ENCODE assay signal across 8 mouse cellular contexts in genomic region chr7:120677764-120678531, GRCm38 (mm10). TPM values are rescaled to one million over a fixed set of nuclear protein-coding genes. Genes with fewer than 3 reads are reported as not detected.
DNase-seq lines count a peak whose midpoint lies in the region; ATAC-seq lines count a peak whose summit lies in the region.
"Had no signal": no experiment of that assay in that cellular context is flagged by ENCODE, and none has a peak within 500 bp of the region (broad histone marks: within the 10 kb centered on the region; RNA-seq: fewer than 3 reads in every experiment).

No protein-coding gene starts in this region.

- peaks cover 19% of the 10 kb centered on the region for H3K4me1 ChIP-seq in intestine, embryonic 15.5 days (replicated peaks)
- H3K4me1 ChIP-seq in limb, embryonic 12.5 days (replicated peaks): peaks cover 24% of the 10 kb centered on the region
- peaks cover 24% of the 10 kb centered on the region for H3K4me1 ChIP-seq in midbrain, embryonic 14.5 days (ENCODE audit: control insufficient read depth, insufficient read depth, low read length)

- H3K4me3 ChIP-seq in intestine, embryonic 15.5 days (replicated peaks): peak overlapping the region; percentile 84
- peak overlapping the region; percentile 87 for H3K4me3 ChIP-seq in limb, embryonic 12.5 days (replicated peaks)
- peak overlapping the region; percentile 91 for H3K4me3 ChIP-seq in midbrain, embryonic 14.5 days (replicated peaks; ENCODE audit: low read depth, low read length)

- peak overlapping the region; percentile 64 for H3K27ac ChIP-seq in intestine, embryonic 15.5 days
- peak overlapping the region; percentile 56; the same call in 1 of the 2 replicates for H3K27ac ChIP-seq in limb, embryonic 12.5 days
- H3K27ac ChIP-seq in midbrain, embryonic 14.5 days (replicated peaks; ENCODE audit: low read depth, low read length): peak overlapping the region; percentile 69

- DNase-seq in adrenal gland, adult (ENCODE audit: inconsistent age in 2 of 2, low spot score in 1 of 2): peak; percentile 58 to 84
- peak; percentile 65 to 66 for DNase-seq in cerebellum, postnatal 25 days
- peak; percentile 33 for DNase-seq in gastrocnemius, postnatal 14 days
- DNase-seq in midbrain, embryonic 14.5 days: peak; percentile 58
- DNase-seq in spleen, postnatal 36 days (ENCODE audit: low spot score in 2 of 2): peak; percentile 16 to 23

- intact Hi-C loops in gastrocnemius, postnatal 14 days (cut with DNase I; ENCODE audit: low total_unique reads): loop anchor here (10.0 kb wide), 1 partner anchor 47 kb away; no protein-coding TSS in a partner anchor

- peak overlapping the region; percentile 78 for H3K9ac ChIP-seq in intestine, embryonic 15.5 days
- peak overlapping the region; percentile 89 for H3K9ac ChIP-seq in limb, embryonic 12.5 days (replicated peaks)
- H3K9ac ChIP-seq in midbrain, embryonic 14.5 days (replicated peaks; ENCODE audit: low read length): peak overlapping the region; percentile 88

- peak; percentile 77 for ATAC-seq in intestine, embryonic 15.5 days
- no peak; the same call in 1 of the 2 replicates for ATAC-seq in limb, embryonic 12.5 days (ENCODE audit: insufficient number of reproducible peaks, insufficient read depth, low FRiP score, low TSS enrichment, low read depth)
- ATAC-seq in midbrain, embryonic 14.5 days (ENCODE audit: low FRiP score, low TSS enrichment): peak; percentile 56; the same call in 1 of the 2 replicates

- no peaks in the 10 kb centered on the region for H3K9me3 ChIP-seq in intestine, embryonic 15.5 days
- no peaks in the 10 kb centered on the region for H3K9me3 ChIP-seq in limb, embryonic 12.5 days
- H3K9me3 ChIP-seq in midbrain, embryonic 14.5 days (ENCODE audit: control insufficient read depth, low read length): no peaks in the 10 kb centered on the region

- 2% methylated on average over 42 of the region's 42 CpGs for WGBS in intestine, embryonic 15.5 days
- 2% methylated on average over 42 of the region's 42 CpGs for WGBS in limb, embryonic 12.5 days
- 2% methylated on average over 42 of the region's 42 CpGs for WGBS in midbrain, embryonic 14.5 days

- H3K4me2 ChIP-seq in intestine, embryonic 15.5 days (replicated peaks): peak overlapping the region; percentile 90
- peak overlapping the region; percentile 83 for H3K4me2 ChIP-seq in limb, embryonic 12.5 days
- H3K4me2 ChIP-seq in midbrain, embryonic 14.5 days (ENCODE audit: low read length): peak overlapping the region; percentile 83

- no peaks in the 10 kb centered on the region for H3K27me3 ChIP-seq in intestine, embryonic 15.5 days (replicated peaks)
- H3K27me3 ChIP-seq in limb, embryonic 12.5 days: no peaks in the 10 kb centered on the region
- H3K27me3 ChIP-seq in midbrain, embryonic 14.5 days (ENCODE audit: control insufficient read depth, insufficient read depth, low read length): no peaks in the 10 kb centered on the region

- no peaks in the 10 kb centered on the region for H3K36me3 ChIP-seq in intestine, embryonic 15.5 days
- H3K36me3 ChIP-seq in limb, embryonic 12.5 days: no peaks in the 10 kb centered on the region
- H3K36me3 ChIP-seq in midbrain, embryonic 14.5 days (ENCODE audit: control insufficient read depth, insufficient read depth, low read length): no peaks in the 10 kb centered on the region

RNA-seq across cellular contexts. Expression of gene Mosmo, which starts 0.5 kb away (rescaled TPM):
- total RNA-seq in gastrocnemius, postnatal 14 days (2021): 10 to 100 TPM; 16.1 to 20.9 TPM
- polyA plus RNA-seq in intestine, embryonic 15.5 days (2015; fragmentation: Nextera tagmentation; extraction: Ambion mirVana): 10.4 and 11.0 TPM in 2 replicates
- polyA plus RNA-seq in limb, embryonic 12.5 days (2016; fragmentation: Nextera tagmentation; extraction: Ambion mirVana): 15.9 and 18.2 TPM in 2 replicates
- polyA plus RNA-seq in midbrain, embryonic 14.5 days (2014; fragmentation: Nextera tagmentation; extraction: Ambion mirVana): 15.7 and 18.8 TPM in 2 replicates

RNA-seq across cellular contexts. Expression of gene Pdzd9, which starts 7.8 kb away (rescaled TPM):
- total RNA-seq in gastrocnemius, postnatal 14 days (2021): under 1 TPM in 1 of 2 experiments, not detected in 1; 0.13 TPM
- polyA plus RNA-seq in intestine, embryonic 15.5 days (2015; fragmentation: Nextera tagmentation; extraction: Ambion mirVana): 0.35 and 0.39 TPM in 2 replicates
- 0.37 and 0.49 TPM in 2 replicates for polyA plus RNA-seq in limb, embryonic 12.5 days (2016; fragmentation: Nextera tagmentation; extraction: Ambion mirVana)
- 0.36 and 0.45 TPM in 2 replicates for polyA plus RNA-seq in midbrain, embryonic 14.5 days (2014; fragmentation: Nextera tagmentation; extraction: Ambion mirVana)
- total RNA-seq: layer of hippocampus, postnatal 36 days had no signal

RNA-seq across cellular contexts. Expression of gene Uqcrc2, which starts 43.0 kb away (rescaled TPM):
- total RNA-seq in gastrocnemius, postnatal 14 days (2021): 100 to 1,000 TPM; 471 to 589 TPM
- 295 and 299 TPM in 2 replicates for polyA plus RNA-seq in intestine, embryonic 15.5 days (2015; fragmentation: Nextera tagmentation; extraction: Ambion mirVana)
- polyA plus RNA-seq in limb, embryonic 12.5 days (2016; fragmentation: Nextera tagmentation; extraction: Ambion mirVana): 181 and 186 TPM in 2 replicates
- 227 and 243 TPM in 2 replicates for polyA plus RNA-seq in midbrain, embryonic 14.5 days (2014; fragmentation: Nextera tagmentation; extraction: Ambion mirVana)

Comparison
In these comparisons a context has a peak if more than half of its experiments do, and no peak if none do; other contexts are left out.
1. DNase-seq: peak in every context shown above with its lines; median percentile 71 in adrenal gland, adult; 66 in cerebellum, postnatal 25 days; 58 in midbrain, embryonic 14.5 days; 33 in gastrocnemius, postnatal 14 days; 20 in spleen, postnatal 36 days.